Mouse (Mus musculus): Measurements from ENCODE around the gene Ogfod2.

DNA sequence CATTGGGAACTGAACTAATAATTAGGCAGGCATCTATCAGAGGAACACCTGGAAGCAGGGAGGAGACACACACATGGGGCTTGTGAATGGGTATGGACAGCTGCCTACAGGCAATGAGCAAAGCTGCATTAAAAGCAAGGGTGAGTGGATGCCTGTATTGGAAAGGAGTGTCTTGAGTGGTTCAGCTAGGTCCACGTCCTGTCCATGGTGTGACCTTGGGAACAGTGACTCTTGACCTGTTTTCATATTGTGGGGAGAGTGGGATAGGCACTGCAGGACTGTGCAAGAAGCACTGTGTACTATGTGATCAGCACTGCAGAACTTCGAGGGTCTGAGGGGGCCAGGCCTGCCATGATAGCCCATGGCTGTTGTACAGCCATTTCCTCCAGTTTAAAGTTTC, 13.2 kb upstream of the Ogfod2 start:
- TF ChIP-seq CTCF (IDR thresholded peaks at IDR 0.05; ENCODE audit: low read depth), result no peak
- no peak for TF ChIP-seq EP300 (optimal IDR thresholded peaks at IDR 0.05)

Data from stomach, postnatal 0 days (tissue).